Mouse (Mus musculus): ENCODE measurements around the gene Slc19a3. TPM values are rescaled to one million over a fixed set of nuclear protein-coding genes. Genes with fewer than 3 reads are reported as not detected.

Gene Slc19a3
- total and polyA plus RNA-seq, 3 experiments = 0.46 to 3.1 (median 1.3) TPM

DNA sequence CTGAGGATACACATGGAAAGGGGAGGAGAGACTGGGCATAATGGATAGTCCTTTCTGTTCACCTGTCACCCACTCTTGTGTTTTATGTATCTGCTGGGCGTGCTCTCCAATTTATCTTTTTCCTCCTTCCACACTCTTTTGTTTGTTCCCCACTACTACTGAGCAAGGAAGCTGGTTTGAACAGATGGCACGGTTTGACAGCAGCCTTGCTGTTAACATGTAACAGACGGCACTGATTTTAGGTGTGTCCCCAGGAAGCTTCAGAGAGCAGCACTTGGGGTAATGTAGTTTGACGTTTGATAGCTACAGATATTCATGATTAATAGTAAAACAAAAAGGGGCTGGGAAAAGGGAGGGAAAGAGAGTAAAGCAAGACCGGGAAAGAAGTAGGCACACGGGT, 30.8 kb downstream of the Slc19a3 start:
- peaks cover 6% of the 10 kb centered on the region for H3K9me3 ChIP-seq (replicated peaks; ENCODE audit: low read length)
- no peak overlapping the region for H3K4me3 ChIP-seq (replicated peaks in 1 of 3; ENCODE audit: low read depth in 2 of 3, low read length in 2 of 3, poor library complexity in 1 of 3)
- no peak overlapping the region for H3K9ac ChIP-seq (ENCODE audit: insufficient read depth, low read depth)
- in situ Hi-C loops (cut with MboI; ENCODE audit: low pct_ligation_motif_present, low pct_unique_long_range_greater_than_20kb, low sequenced_read_pairs) = no loop called here
- H3K4me1 ChIP-seq (ENCODE audit: control insufficient read depth in 1 of 2, insufficient read depth in 2 of 2) = peaks cover 11 to 38% of the 10 kb centered on the region in 2 experiments
- dilution Hi-C loops (cut with MboI; ENCODE audit: extremely low pct_ligation_motif_present, extremely low pct_unique_long_range_greater_than_20kb, low sequenced_read_pairs) = no loop called here
- no peaks in the 10 kb centered on the region for H3K36me3 ChIP-seq (replicated peaks in 1 of 2; ENCODE audit: control insufficient read depth in 1 of 2, insufficient read depth in 1 of 2, low read length in 1 of 2)
- DNase-seq (ENCODE audit: extremely low read depth) = no peak
- no peak for TF ChIP-seq MEF2A (IDR thresholded peaks at IDR 0.05; ENCODE audit: borderline replicate concordance, low read depth, low read length)
- no peak for TF ChIP-seq MXI1 (IDR thresholded peaks at IDR 0.05; ENCODE audit: low read depth, low read length)
- TF ChIP-seq JUN (IDR thresholded peaks at IDR 0.05; ENCODE audit: insufficient read depth, low read depth, low read length) = no peak
- TF ChIP-seq ZNF384 (IDR thresholded peaks at IDR 0.05; ENCODE audit: low read depth, low read length) = no peak
- no peak for TF ChIP-seq PAX5 (IDR thresholded peaks at IDR 0.05; ENCODE audit: low read length)
- no peak for TF ChIP-seq JUND (conservative IDR thresholded peaks at IDR 0.05; ENCODE audit: low read depth, low read length)
- TF ChIP-seq UBTF (IDR thresholded peaks at IDR 0.05; ENCODE audit: low read depth, low read length) = no peak
- no peak for TF ChIP-seq ZC3H11A (IDR thresholded peaks at IDR 0.05; ENCODE audit: low read depth, low read length)
- no peak for TF ChIP-seq TBP (conservative IDR thresholded peaks at IDR 0.05; ENCODE audit: low read depth, low read length)
- TF ChIP-seq CHD1 (IDR thresholded peaks at IDR 0.05; ENCODE audit: low read depth, low read length) = no peak
- no peak for TF ChIP-seq MAFK (IDR thresholded peaks at IDR 0.05; ENCODE audit: insufficient replicate concordance, low read length)
- TF ChIP-seq MYC (IDR thresholded peaks at IDR 0.05; ENCODE audit: low read depth, low read length) = no peak
- no peak for TF ChIP-seq BHLHE40 (IDR thresholded peaks at IDR 0.05; ENCODE audit: low read depth, low read length)
- TF ChIP-seq ZKSCAN1 (IDR thresholded peaks at IDR 0.05; ENCODE audit: borderline replicate concordance, low read depth, low read length) = no peak
- TF ChIP-seq MAZ (IDR thresholded peaks at IDR 0.05; ENCODE audit: low read depth, low read length) = no peak
- TF ChIP-seq ELF1 (IDR thresholded peaks at IDR 0.05; ENCODE audit: low read depth, low read length) = no peak
- no peaks in the 10 kb centered on the region for H3K27me3 ChIP-seq (replicated peaks)
- no peak overlapping the region for H3K4me2 ChIP-seq (ENCODE audit: insufficient read depth, low read depth, poor library complexity, severe bottlenecking)
- H3K79me2 ChIP-seq (replicated peaks; ENCODE audit: control insufficient read depth, extremely low read depth, insufficient read depth, poor library complexity, severe bottlenecking) = no peaks in the 10 kb centered on the region
- no peak overlapping the region for H3K27ac ChIP-seq (ENCODE audit: insufficient read depth, low read depth)

DNA sequence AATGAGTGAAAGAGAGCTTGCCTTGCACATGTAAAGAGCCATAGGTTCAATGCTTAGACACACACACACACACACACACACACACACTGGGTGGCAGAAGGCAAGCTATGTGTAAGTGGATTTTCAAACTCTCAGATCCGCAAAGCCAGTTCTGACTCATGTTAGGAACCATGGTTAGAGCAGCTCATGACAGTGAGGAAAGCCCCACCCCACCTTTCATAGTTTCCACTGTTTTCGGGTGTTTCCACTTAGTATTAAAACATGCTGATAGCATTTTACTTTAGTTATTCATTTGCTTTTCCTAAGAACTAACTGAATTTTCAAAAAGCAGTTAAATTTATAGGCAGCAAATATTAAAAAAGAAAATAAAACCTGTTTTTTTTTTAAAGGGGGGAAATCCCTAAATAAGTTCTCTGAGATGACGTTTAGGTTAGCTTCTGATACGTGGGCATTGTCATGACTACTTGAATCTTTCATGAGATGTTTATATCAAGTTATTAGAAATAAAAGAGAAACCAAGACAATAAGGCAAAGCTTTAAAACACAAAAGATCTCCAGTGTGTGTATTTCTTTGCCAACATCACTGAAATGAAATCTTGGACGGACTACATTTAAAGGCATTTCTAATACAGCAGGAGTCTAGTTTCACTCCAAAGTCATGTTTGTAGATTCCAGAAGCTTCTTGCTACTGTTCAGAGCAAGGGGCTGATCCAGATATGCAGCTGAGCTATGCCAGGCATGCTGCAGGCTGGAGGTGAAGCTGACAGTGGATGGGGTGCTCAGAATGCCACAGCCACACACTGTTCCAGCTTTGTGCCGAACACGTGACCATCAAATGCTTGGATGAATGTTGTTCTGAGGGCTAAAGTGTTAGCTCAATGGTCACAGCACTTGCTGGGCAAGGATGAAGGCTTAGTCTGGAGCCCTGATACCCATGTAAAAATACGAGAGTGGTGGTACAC, 31.7 kb downstream of the Slc19a3 start:
- peak; percentile 84 for DNase-seq (ENCODE audit: extremely low read depth)
- no peak overlapping the region for H3K27ac ChIP-seq (ENCODE audit: insufficient read depth, low read depth)
- peak overlapping the region in 1 of 3 experiments; percentile 8 for H3K4me3 ChIP-seq (replicated peaks in 1 of 3; ENCODE audit: low read depth in 2 of 3, low read length in 2 of 3, poor library complexity in 1 of 3)
- in situ Hi-C loops (cut with MboI; ENCODE audit: low pct_ligation_motif_present, low pct_unique_long_range_greater_than_20kb, low sequenced_read_pairs) (no loop called here), dilution Hi-C loops (cut with MboI; ENCODE audit: extremely low pct_ligation_motif_present, extremely low pct_unique_long_range_greater_than_20kb, low sequenced_read_pairs) (no loop called here)
- H3K4me1 ChIP-seq (ENCODE audit: control insufficient read depth in 1 of 2, insufficient read depth in 2 of 2) = peaks cover 11 to 38% of the 10 kb centered on the region in 2 experiments
- peaks cover 6% of the 10 kb centered on the region for H3K9me3 ChIP-seq (replicated peaks; ENCODE audit: low read length)
- no peaks in the 10 kb centered on the region for H3K27me3 ChIP-seq (replicated peaks)
- H3K4me2 ChIP-seq (ENCODE audit: insufficient read depth, low read depth, poor library complexity, severe bottlenecking) = peak overlapping the region; percentile 2; the same call in 1 of the 2 replicates
- no peaks in the 10 kb centered on the region for H3K79me2 ChIP-seq (replicated peaks; ENCODE audit: control insufficient read depth, extremely low read depth, insufficient read depth, poor library complexity, severe bottlenecking)
- H3K36me3 ChIP-seq (replicated peaks in 1 of 2; ENCODE audit: control insufficient read depth in 1 of 2, insufficient read depth in 1 of 2, low read length in 1 of 2) = no peaks in the 10 kb centered on the region
- H3K9ac ChIP-seq (ENCODE audit: insufficient read depth, low read depth) = no peak overlapping the region
- TF ChIP-seq ZMIZ1 (IDR thresholded peaks at IDR 0.05; ENCODE audit: low read depth, low read length) (no peak), TBP (conservative IDR thresholded peaks at IDR 0.05; ENCODE audit: low read depth, low read length) (no peak), ETS1 (conservative IDR thresholded peaks at IDR 0.05; ENCODE audit: low read depth, low read length) (peak; percentile 91), JUND (conservative IDR thresholded peaks at IDR 0.05; ENCODE audit: low read depth, low read length) (peak; percentile 91), EP300 (IDR thresholded peaks at IDR 0.05; ENCODE audit: low read length) (peak; percentile 97), MAX (IDR thresholded peaks at IDR 0.05; ENCODE audit: low read length) (peak; percentile 82), CHD2 (IDR thresholded peaks at IDR 0.05; ENCODE audit: low read length) (peak; percentile 78), ZKSCAN1 (IDR thresholded peaks at IDR 0.05; ENCODE audit: borderline replicate concordance, low read depth, low read length) (no peak), MEF2A (IDR thresholded peaks at IDR 0.05; ENCODE audit: borderline replicate concordance, low read depth, low read length) (peak; percentile 84), ELF1 (IDR thresholded peaks at IDR 0.05; ENCODE audit: low read depth, low read length) (peak; percentile 39; the same call in 1 of the 2 replicates), MXI1 (IDR thresholded peaks at IDR 0.05; ENCODE audit: low read depth, low read length) (peak; percentile 80), RAD21 (IDR thresholded peaks at IDR 0.05; ENCODE audit: low read depth, low read length) (no peak; the same call in 1 of the 2 replicates), RCOR1 (conservative IDR thresholded peaks at IDR 0.05; ENCODE audit: low read depth, low read length) (peak; percentile 97), MAZ (IDR thresholded peaks at IDR 0.05; ENCODE audit: low read depth, low read length) (peak; percentile 76), MYC (IDR thresholded peaks at IDR 0.05; ENCODE audit: low read depth, low read length) (peak; percentile 88), KAT2A (IDR thresholded peaks at IDR 0.05; ENCODE audit: insufficient replicate concordance, low read length) (no peak), JUN (IDR thresholded peaks at IDR 0.05; ENCODE audit: insufficient read depth, low read depth, low read length) (peak; percentile 89), NRF1 (IDR thresholded peaks at IDR 0.05; ENCODE audit: low read depth, low read length) (0 out of 2 replicates have a peak, but pooled peaks have one; percentile 16), E2F4 (IDR thresholded peaks at IDR 0.05; ENCODE audit: insufficient replicate concordance, low read depth, low read length) (no peak), TCF12 (IDR thresholded peaks at IDR 0.05; ENCODE audit: low read depth, low read length) (peak; percentile 88)
